Mouse (Mus musculus) kidney, postnatal 10 days (tissue): ENCODE results near the gene Gdpd2.

Experiments used
- DNase-seq: peaks from one replicate; pipeline ENCODE4 v3.0.0; 2021; ENCODE audit warnings: mixed read lengths

The Gdpd2 gene

GRCm38 (mm10) chrX:100777655-100778234, 48.1 kb downstream of the Gdpd2 start:
- DNase-seq = peak; percentile 10

DNA sequence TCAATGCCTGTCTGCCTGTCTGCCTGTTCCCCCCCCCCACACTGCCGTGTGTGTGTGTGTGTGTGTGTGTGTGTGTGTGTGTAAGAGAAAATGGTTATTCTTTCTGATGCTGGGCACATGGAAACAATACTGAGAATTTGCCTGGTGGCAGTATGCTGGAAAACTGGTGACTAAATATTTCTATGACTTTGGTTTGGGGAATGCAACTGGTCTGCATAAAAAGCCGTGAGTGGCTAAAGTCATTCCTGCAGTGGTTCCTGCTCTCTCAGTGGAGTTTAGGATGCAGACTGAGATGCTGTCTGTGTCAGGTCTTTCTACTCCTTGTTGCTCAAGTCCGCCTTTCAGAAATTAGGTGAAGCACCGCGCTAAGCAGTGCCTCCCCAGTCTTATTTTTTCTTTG, 48.7 kb downstream of the Gdpd2 start:
- DNase-seq = no peak
